Mouse (Mus musculus): ENCODE measurements around the gene Tmem82. TPM values are rescaled to one million over a fixed set of nuclear protein-coding genes. Genes with fewer than 3 reads are reported as not detected.

The Tmem82 gene
- polyA plus RNA-seq, 1 experiment from 2014 or later, result 0.41 TPM

DNA sequence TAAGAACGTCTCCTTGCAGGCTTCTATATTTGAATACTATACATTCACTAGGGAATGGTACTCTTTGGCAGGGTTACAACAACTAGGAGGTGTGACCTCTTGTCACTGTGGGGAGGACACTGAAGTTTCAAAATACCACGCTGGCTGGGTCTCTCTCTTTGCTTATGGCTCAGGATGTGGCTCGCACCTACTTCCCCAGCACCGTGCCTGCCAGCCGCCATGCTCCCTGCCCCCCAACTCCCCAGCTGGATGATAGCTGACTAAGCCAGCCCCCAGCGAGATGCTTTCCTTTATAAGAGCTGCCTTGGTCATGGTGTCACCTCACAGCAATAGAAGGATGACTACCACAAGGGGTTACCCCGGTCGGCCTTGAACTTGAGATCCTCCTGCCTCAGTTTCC is 34.6 kb upstream of the Tmem82 start:
- H3K9me3 ChIP-seq, result no peaks in the 10 kb centered on the region
- H3K36me3 ChIP-seq, result peaks cover 25% of the 10 kb centered on the region
- no peak overlapping the region for H3K9ac ChIP-seq (replicated peaks)
- ATAC-seq (ENCODE audit: low FRiP score, low read depth), result no peak
- peaks cover 3% of the 10 kb centered on the region; the same call in 1 of the 2 replicates for H3K4me1 ChIP-seq
- WGBS, result 92% methylated on average over 8 of the region's 8 CpGs
- H3K4me2 ChIP-seq (replicated peaks), result no peak overlapping the region
- no peak overlapping the region for H3K4me3 ChIP-seq
- H3K27ac ChIP-seq (replicated peaks), result no peak overlapping the region
- H3K27me3 ChIP-seq, result no peaks in the 10 kb centered on the region

DNA sequence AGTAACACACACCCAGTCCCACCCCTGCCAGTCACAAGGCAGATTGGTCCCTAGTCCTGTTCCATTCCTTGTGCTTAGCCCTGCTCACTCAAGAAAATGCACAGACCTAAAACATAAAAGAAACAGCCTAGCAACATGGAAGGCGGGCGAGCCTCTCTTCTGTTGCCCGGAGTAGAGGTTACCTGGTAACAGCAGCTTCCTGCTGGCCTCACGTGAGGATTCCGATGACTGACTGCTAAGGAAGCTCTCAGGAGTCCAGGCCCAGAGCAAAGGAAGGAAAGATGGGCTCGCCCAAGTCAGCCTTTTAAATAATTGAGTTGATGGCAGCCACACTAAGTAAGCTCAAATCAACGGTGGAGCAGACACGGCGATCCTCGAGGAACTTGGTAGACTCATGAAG is 33.5 kb upstream of the Tmem82 start:
- WGBS, result 89% methylated on average over 10 of the region's 10 CpGs
- Histone ChIP-seq H3K27me3 (no peaks in the 10 kb centered on the region), H3K27ac (replicated peaks) (no peak overlapping the region), H3K4me1 (peaks cover 3% of the 10 kb centered on the region; the same call in 1 of the 2 replicates), H3K4me3 (no peak overlapping the region), H3K4me2 (replicated peaks) (no peak overlapping the region), H3K36me3 (peaks cover 25% of the 10 kb centered on the region), H3K9me3 (no peaks in the 10 kb centered on the region), H3K9ac (replicated peaks) (no peak overlapping the region)
- ATAC-seq (ENCODE audit: low FRiP score, low read depth), result no peak

DNA sequence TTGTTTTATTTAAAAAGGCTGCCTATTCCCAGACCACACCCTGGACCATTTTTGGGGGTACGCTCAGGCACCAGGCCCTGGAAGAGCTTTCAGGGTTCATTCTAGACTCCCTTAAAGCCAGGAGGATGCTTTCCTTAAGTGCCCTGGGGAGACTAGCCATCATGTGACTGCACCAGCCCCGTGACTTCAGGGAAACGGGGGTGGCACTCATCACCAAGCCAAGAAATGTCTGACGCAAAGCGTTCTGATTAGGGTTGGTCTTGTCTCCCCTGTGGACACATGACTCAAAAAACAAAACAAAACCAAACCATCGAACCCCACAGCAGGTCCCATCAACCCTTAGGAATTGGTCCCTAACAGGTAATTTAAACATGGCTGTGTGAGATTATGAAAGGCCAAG is 32.9 kb upstream of the Tmem82 start:
- no peak for ATAC-seq (ENCODE audit: low FRiP score, low read depth)
- H3K4me1 ChIP-seq, result peaks cover 3% of the 10 kb centered on the region; the same call in 1 of the 2 replicates
- H3K27ac ChIP-seq (replicated peaks), result no peak overlapping the region
- no peaks in the 10 kb centered on the region for H3K27me3 ChIP-seq
- no peak overlapping the region for H3K9ac ChIP-seq (replicated peaks)
- H3K36me3 ChIP-seq, result peaks cover 25% of the 10 kb centered on the region
- no peaks in the 10 kb centered on the region for H3K9me3 ChIP-seq
- WGBS, result 88% methylated on average over 6 of the region's 6 CpGs
- H3K4me3 ChIP-seq, result no peak overlapping the region
- no peak overlapping the region for H3K4me2 ChIP-seq (replicated peaks)

DNA sequence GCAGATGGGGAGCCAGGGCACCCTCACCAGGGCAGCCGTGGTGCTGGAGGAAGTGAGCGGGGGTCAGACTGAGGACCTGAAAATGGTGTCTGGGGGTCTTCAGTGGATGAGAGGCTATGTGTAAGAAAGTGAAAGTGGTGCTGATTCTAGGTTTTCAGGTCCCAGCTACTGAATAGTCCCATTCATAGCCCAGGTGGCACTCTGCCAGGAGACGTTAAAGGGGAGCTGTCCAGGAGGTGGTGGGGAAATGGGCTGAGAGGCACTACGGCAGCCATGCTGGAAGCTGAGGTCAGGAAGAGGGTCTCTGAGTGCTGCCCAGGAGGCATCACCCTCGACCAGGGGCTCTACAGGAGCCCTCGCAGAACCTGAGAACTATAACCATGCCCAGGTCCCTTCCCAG is 30.8 kb upstream of the Tmem82 start:
- 85% methylated on average over 6 of the region's 6 CpGs for WGBS
- no peaks in the 10 kb centered on the region for H3K27me3 ChIP-seq
- H3K27ac ChIP-seq (replicated peaks), result no peak overlapping the region
- no peak overlapping the region for H3K4me3 ChIP-seq
- no peak for ATAC-seq (ENCODE audit: low FRiP score, low read depth)
- no peak overlapping the region for H3K4me2 ChIP-seq (replicated peaks)
- H3K36me3 ChIP-seq, result peaks cover 25% of the 10 kb centered on the region
- H3K4me1 ChIP-seq, result peaks cover 3% of the 10 kb centered on the region; the same call in 1 of the 2 replicates
- H3K9ac ChIP-seq (replicated peaks), result no peak overlapping the region; the same call in 1 of the 2 replicates
- no peaks in the 10 kb centered on the region for H3K9me3 ChIP-seq

DNA sequence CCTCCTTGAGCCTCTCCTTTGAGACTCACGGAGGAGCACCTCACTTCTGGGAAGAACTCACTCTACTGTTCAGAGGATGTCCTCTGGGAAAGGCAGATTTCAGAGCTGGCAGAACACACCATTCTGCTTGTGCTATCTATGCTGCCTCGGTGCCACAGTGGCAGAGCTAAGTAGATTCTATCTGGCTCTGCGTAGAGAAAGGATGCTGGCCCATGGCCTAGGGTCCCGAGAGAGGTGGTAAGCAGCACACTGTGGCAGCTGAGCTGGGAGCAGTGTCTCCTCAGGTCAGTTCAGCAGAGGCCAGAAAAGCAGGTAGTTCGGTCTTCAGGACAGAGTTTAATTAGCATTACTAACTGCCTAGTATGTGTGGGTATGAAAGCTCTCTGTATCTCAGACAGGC is 29.8 kb upstream of the Tmem82 start:
- Histone ChIP-seq H3K4me3 (no peak overlapping the region), H3K4me1 (peaks cover 7% of the 10 kb centered on the region; the same call in 1 of the 2 replicates), H3K36me3 (peaks cover 21% of the 10 kb centered on the region), H3K9ac (replicated peaks) (no peak overlapping the region), H3K9me3 (no peaks in the 10 kb centered on the region), H3K4me2 (replicated peaks) (no peak overlapping the region), H3K27me3 (no peaks in the 10 kb centered on the region), H3K27ac (replicated peaks) (no peak overlapping the region)
- 96% methylated on average over 5 of the region's 5 CpGs for WGBS
- no peak for ATAC-seq (ENCODE audit: low FRiP score, low read depth)

DNA sequence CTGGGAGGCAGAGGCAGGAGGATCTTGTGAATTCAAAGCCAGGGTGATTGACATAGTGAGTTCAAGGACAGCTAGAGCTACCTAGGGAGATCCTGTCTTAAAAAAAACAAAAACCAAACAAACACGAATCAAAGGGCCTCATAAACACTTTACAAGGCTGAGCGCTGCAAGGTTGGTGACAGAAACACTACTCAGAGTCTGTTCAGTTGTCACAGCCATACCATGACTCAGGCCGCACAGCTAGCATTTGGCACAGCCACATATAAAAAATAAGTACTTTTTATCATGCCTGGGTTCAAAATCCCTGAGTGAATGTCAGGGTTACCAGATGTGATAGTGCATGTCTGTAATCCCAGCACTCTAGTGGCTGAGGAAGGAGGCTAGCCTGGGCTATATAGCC is 28.8 kb upstream of the Tmem82 start:
- WGBS, result 94% methylated on average over 3 of the region's 3 CpGs
- H3K4me3 ChIP-seq, result no peak overlapping the region
- ATAC-seq (ENCODE audit: low FRiP score, low read depth), result no peak
- no peaks in the 10 kb centered on the region for H3K9me3 ChIP-seq
- H3K36me3 ChIP-seq, result peaks cover 22% of the 10 kb centered on the region
- no peak overlapping the region for H3K27ac ChIP-seq (replicated peaks)
- H3K4me2 ChIP-seq (replicated peaks), result no peak overlapping the region
- no peaks in the 10 kb centered on the region for H3K27me3 ChIP-seq
- peaks cover 8% of the 10 kb centered on the region; the same call in 1 of the 2 replicates for H3K4me1 ChIP-seq
- no peak overlapping the region for H3K9ac ChIP-seq (replicated peaks)

DNA sequence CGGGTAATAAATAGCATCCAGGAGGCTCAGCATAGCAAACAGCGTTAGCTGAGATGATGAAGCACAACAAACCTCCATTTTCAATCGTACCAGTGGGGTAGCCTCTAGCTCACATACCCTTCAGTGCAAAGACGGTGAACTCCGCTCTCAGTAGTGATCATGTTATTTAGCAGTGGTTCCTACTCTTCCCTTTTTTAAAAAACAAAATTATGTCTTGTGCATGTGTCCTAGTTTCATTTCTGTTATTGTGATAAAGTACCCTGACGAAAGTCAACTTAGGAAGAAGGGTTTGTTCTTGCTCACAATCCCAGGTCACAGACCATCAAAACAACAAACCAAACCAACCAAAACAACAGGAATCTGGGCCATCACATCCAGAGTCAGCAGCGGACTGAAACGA is 27.6 kb upstream of the Tmem82 start:
- no peak overlapping the region for H3K9ac ChIP-seq (replicated peaks)
- no peaks in the 10 kb centered on the region for H3K9me3 ChIP-seq
- no peak overlapping the region for H3K4me3 ChIP-seq
- H3K27ac ChIP-seq (replicated peaks), result no peak overlapping the region
- 95% methylated on average over 8 of the region's 8 CpGs for WGBS
- H3K27me3 ChIP-seq, result no peaks in the 10 kb centered on the region
- no peak for ATAC-seq (ENCODE audit: low FRiP score, low read depth)
- peaks cover 25% of the 10 kb centered on the region for H3K36me3 ChIP-seq
- peaks cover 8% of the 10 kb centered on the region; the same call in 1 of the 2 replicates for H3K4me1 ChIP-seq
- no peak overlapping the region for H3K4me2 ChIP-seq (replicated peaks)

DNA sequence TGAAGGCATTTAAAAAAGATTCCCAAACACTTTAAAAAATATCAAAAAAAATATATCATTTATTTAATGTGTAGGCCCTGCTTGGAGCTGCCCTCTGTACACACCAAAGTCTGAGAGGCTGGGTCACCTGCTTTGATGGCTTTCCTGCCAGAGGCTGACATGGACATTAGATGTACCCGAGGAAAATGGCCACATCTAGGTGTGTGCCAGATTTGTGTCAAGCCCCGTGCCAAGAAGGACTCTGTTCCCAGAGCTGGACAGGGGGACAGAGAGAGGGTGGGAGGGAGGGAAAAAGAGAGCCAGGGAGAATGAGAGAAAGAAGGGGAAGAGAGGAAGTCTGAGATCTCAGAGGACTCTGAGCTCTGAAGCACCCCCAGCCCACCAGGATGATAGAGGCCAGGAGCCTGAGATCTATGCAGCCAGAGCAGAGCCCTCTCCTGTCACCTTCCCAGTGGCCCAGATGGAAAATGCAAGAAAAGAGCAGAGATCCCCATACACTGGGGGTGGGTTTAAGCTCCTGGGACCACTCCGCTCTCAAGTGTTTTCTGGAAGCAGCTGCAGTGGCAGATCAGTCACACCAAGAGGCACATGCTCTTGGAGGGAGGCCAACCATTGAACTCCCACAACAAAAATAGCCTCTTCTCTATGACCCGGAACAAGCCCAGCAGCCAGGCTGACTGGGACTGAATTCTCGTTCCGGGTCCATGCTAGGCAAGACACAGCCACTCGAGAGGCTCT is 24.9 kb upstream of the Tmem82 start:
- H3K9me3 ChIP-seq, result no peaks in the 10 kb centered on the region
- no peaks in the 10 kb centered on the region for H3K27me3 ChIP-seq
- peaks cover 5% of the 10 kb centered on the region; the same call in 1 of the 2 replicates for H3K4me1 ChIP-seq
- H3K4me3 ChIP-seq, result no peak overlapping the region
- H3K27ac ChIP-seq (replicated peaks), result no peak overlapping the region
- no peak for ATAC-seq (ENCODE audit: low FRiP score, low read depth)
- H3K4me2 ChIP-seq (replicated peaks), result no peak overlapping the region
- H3K9ac ChIP-seq (replicated peaks), result no peak overlapping the region
- WGBS, result 78% methylated on average over 7 of the region's 7 CpGs
- peaks cover 37% of the 10 kb centered on the region for H3K36me3 ChIP-seq

DNA sequence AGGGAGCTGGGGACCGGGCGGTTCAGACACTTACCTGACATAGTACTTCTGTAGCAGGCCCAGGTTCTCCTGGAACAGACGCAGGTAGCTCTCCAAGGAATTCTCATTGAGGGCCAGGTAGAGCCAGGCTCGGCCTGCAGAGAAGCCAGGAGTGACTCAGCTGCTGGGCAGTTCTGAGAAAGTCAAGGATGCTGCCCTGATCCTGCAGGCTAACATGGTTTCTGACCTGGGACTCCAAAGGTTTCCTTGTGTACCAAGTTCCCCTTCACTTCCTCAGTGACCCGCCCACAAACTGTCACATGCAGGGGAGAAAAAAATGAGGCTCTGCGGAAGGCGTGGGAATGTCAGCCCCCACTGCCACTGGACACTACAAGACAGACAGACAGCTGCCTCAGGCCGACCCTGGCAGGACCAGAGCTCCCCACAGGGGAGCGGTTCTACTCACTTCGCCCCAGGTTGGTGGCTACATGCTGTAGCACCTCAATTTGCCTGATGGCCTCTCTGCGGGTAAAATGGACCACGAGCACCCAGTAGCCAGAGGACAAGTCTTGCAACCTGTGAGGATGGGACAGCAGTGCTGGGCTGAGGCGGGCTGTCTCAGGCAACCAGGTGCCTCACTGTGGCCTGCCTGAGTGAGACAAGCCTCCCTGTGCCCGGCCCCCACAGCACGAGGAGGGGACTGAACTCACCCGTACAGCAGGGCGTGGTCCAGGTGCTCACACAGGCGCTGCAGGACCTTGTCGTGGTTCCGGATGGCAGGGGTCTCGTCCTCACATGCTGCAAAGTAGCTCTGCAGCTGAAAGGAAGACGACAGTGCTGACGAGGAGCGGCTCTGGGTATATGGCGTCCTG is 23.8 kb upstream of the Tmem82 start:
- WGBS, result 88% methylated on average over 25 of the region's 25 CpGs
- Histone ChIP-seq H3K36me3 (peaks cover 46% of the 10 kb centered on the region), H3K4me2 (replicated peaks) (no peak overlapping the region), H3K4me1 (peaks cover 5% of the 10 kb centered on the region; the same call in 1 of the 2 replicates), H3K4me3 (no peak overlapping the region), H3K27ac (replicated peaks) (no peak overlapping the region), H3K9me3 (no peaks in the 10 kb centered on the region), H3K9ac (replicated peaks) (no peak overlapping the region), H3K27me3 (no peaks in the 10 kb centered on the region)
- ATAC-seq (ENCODE audit: low FRiP score, low read depth), result no peak

DNA sequence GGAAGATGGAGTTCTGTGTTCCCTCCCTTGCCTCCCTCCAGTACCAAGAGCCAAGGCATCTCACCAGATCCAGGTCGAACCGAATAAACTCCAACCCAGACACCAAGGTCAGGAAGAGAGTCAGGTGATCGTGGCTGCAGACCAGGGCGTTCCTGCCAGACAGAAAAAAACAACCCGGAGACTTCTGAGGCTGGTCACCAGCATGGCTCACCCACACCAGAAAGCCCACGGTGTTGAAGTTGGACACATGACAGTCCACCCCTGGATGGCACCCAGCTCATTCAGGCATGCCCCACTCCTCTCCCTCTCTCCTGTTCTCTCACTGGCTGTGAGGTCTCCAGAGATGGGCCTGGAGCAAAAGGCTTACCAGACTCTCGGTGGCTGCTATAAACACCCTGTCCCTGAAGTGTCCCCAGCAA is 22.9 kb upstream of the Tmem82 start:
- Histone ChIP-seq H3K36me3 (peaks cover 55% of the 10 kb centered on the region), H3K9ac (replicated peaks) (no peak overlapping the region), H3K27ac (replicated peaks) (no peak overlapping the region), H3K4me3 (no peak overlapping the region), H3K4me1 (peaks cover 5% of the 10 kb centered on the region; the same call in 1 of the 2 replicates), H3K4me2 (replicated peaks) (no peak overlapping the region), H3K27me3 (no peaks in the 10 kb centered on the region), H3K9me3 (no peaks in the 10 kb centered on the region)
- WGBS, result 93% methylated on average over 7 of the region's 7 CpGs
- ATAC-seq (ENCODE audit: low FRiP score, low read depth), result no peak

DNA sequence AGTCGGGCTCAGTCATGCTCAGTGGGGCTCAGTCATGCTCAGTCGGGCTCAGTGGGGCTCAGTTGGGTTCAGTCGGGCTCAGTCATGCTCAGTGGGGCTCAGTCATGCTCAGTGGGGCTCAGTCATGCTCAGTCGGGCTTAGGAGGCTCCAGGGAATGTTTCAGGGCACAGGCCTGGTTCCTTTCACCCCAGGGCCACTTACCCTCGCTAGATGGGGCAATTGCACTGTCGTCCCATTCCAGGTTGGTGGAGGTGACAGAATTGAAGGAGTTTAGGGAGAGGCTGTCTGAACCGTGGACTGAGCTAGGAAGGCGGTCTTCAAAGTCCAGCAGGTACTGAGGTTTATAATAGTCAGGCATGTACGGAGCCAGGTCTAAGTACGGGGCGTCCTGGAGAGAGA is 21.0 kb upstream of the Tmem82 start:
- Histone ChIP-seq H3K9me3 (no peaks in the 10 kb centered on the region), H3K4me3 (no peak overlapping the region), H3K4me2 (replicated peaks) (no peak overlapping the region), H3K9ac (replicated peaks) (no peak overlapping the region), H3K4me1 (peaks cover 5% of the 10 kb centered on the region; the same call in 1 of the 2 replicates), H3K27me3 (no peaks in the 10 kb centered on the region), H3K36me3 (peaks cover 64% of the 10 kb centered on the region), H3K27ac (replicated peaks) (no peak overlapping the region)
- ATAC-seq (ENCODE audit: low FRiP score, low read depth), result no peak
- 57% methylated on average over 11 of the region's 11 CpGs for WGBS

DNA sequence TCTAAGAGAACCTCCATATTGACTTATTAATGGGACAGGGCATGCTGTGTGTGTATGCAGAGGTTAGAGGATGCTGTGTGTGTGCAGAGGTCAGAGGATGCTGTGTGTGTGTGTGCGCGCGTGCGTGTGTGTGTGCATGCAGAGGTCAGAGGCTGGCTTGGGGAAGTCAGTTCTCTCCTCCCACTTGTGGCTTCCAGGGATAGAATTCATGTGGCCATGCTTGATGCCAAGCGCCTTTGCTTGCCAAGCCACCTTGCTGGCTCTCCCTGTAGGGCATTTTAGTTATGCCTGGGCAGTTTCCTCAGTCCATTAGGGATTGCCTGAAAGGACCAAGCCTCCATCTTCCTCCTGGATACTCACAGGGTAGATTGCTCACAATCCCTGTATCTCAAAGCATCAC is 18.3 kb upstream of the Tmem82 start:
- no peaks in the 10 kb centered on the region for H3K9me3 ChIP-seq
- no peak overlapping the region for H3K4me2 ChIP-seq (replicated peaks)
- no peak overlapping the region for H3K9ac ChIP-seq (replicated peaks)
- H3K36me3 ChIP-seq, result peaks cover 80% of the 10 kb centered on the region
- no peaks in the 10 kb centered on the region for H3K4me1 ChIP-seq
- no peaks in the 10 kb centered on the region for H3K27me3 ChIP-seq
- H3K4me3 ChIP-seq, result no peak overlapping the region
- ATAC-seq (ENCODE audit: low FRiP score, low read depth), result no peak
- no peak overlapping the region for H3K27ac ChIP-seq (replicated peaks)
- WGBS, result 93% methylated on average over 5 of the region's 5 CpGs
